Mouse (Mus musculus) small intestine, adult 2 months (tissue): ENCODE measurements around the gene Rem2.

Experiments
- CTCF ChIP-seq: fragments of 200-500 bp; IDR thresholded peaks from 2 replicates; pipeline ENCODE4 v1.5.1; 2012; ENCODE audit warnings: low read depth, mild to moderate bottlenecking, control low read depth, inconsistent platforms, low read length, moderate library complexity, mixed read lengths; ENCODE audit not compliant: insufficient replicate concordance, insufficient read length; ENCODE audit errors: extremely low read depth
- POLR2A ChIP-seq: fragments of 200-500 bp; IDR thresholded peaks from 2 replicates; pipeline ENCODE4 v1.6.1; 2012; ENCODE audit warnings: low read depth, mild to moderate bottlenecking, control low read depth, inconsistent platforms, low read length, moderate library complexity

GRCm38 (mm10) chr14:54432837-54433830, 42.8 kb upstream of the Rem2 start:
- TF ChIP-seq CTCF (no peak), POLR2A (no peak)
